Mouse (Mus musculus): ENCODE data around the gene Thbs3.

Thbs3 gene

DNA sequence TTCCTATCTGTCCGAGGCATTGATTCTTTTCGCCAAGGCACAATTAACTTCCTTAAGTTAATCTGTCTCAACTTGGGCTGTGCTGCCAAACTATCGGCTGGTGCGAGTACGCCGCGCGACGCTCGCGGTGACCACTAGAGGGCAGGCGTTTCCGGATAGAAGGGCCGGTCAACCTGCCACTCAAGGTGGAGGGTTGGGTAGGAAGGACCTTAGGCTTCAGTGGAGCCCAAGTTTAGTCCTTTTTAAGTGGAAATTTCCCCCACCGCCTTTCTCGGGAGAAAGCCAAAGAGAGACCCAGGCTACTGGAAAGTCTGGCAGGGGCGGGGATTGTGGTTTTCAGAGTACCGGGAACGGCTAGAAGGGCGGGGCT is 13.2 kb downstream of the Thbs3 start:
- peak; percentile 93 for DNase-seq

GRCm38 (mm10) chr3:89228836-89229235 is 13.9 kb downstream of the Thbs3 start, which contains the start of gene Muc1:
TSS of gene Muc1 (plus strand) at chr3:89229057.
- DNase-seq = peak; percentile 68

- no peak for DNase-seq
Measured at GRCm38 (mm10) chr3:89229276-89229675, 14.3 kb downstream of the Thbs3 start.

DNA sequence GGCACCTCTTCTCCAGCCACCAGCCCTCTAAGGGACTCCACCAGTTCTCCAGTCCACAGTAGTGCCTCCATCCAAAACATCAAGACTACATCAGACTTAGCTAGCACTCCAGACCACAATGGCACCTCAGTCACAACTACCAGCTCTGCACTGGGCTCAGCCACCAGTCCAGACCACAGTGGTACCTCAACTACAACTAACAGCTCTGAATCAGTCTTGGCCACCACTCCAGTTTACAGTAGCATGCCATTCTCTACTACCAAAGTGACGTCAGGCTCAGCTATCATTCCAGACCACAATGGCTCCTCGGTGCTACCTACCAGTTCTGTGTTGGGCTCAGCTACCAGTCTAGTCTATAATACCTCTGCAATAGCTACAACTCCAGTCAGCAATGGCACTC is 15.6 kb downstream of the Thbs3 start:
- no peak for DNase-seq

GRCm38 (mm10) chr3:89231345-89231744 is 16.4 kb downstream of the Thbs3 start:
- DNase-seq = no peak

DNA sequence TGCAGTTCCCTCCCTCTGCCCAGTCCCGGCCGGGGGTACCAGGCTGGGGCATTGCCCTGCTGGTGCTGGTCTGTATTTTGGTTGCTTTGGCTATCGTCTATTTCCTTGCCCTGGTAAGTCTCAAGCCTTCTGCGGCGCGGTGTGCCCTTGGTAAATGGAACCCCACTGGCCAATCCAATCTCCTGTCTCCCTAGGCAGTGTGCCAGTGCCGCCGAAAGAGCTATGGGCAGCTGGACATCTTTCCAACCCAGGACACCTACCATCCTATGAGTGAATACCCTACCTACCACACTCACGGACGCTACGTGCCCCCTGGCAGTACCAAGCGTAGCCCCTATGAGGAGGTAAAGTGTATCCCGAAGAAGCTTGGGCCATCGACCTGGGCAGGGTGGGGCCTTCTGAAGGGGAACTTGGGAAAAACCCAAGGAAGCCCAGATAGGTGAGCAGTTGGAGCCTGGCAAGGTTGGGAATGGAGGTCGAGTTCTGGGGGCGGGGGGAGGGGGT is 16.8 kb downstream of the Thbs3 start:
- DNase-seq = no peak

DNA sequence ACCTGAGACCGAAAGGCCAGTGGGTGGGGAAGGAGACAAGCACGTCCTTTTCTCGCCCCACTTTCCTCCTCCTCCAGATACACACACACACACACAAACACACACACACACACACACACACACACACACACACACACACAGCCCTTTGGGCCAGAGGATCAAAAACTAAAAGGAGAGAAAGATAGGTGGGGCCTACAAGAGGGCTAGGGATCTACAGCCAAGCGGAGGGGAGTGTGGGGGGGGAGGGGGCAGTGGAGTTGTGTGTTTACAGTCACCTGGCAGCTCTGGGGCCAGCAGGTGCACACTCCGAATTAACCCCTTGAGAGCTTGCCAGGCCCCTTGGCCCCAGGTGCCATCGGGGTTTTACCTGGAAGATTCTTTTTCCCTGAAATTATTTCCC is 17.6 kb downstream of the Thbs3 start:
- no peak for DNase-seq

- peak; percentile 52 for DNase-seq
Measured at GRCm38 (mm10) chr3:89233562-89234110, 18.7 kb downstream of the Thbs3 start.

DNA sequence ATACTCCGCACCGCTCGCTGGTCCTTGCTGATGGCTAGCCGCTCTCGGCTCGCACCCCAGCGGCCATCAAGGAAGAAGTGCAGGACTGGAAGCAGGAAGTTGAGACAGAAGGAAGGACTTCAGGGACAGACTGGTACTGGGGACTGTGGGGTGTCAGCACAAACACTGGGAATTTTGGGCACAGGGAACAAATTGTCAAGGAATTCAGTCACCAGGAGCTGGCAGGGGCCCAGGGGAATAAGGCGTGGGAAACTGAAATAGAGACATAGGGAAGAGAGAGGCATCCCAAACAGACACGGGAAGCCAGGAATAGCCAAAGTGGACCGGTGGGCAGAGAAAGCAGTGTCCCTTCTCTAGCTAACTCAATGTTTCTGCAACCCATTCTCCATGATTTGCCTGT is 21.5 kb downstream of the Thbs3 start:
- no peak for DNase-seq

- no peak for DNase-seq
Measured at GRCm38 (mm10) chr3:89237682-89238081, 22.7 kb downstream of the Thbs3 start.

DNA sequence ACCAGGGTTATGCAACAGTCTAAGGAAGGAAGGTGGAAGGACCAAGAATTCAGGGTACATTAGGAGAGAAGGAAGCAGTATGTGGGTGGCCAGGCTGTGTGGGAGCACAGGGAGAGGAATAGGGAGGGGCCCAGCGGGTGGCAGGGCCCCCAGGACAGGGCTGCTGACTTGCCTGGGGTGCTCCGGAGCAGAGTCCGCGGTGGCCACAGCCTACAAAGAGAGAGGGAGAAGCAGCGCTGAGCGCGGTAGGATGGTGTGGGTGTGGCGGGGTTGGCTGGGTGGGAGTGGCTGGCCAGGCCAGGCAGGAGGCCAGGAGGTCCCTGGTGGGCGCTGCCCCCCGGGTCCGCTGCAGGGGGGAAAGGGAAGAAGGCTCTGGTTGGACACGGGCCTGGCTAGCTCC is 23.5 kb downstream of the Thbs3 start:
- DNase-seq = no peak

- peak; percentile 71 for DNase-seq
Measured at GRCm38 (mm10) chr3:89242331-89242895, 27.4 kb downstream of the Thbs3 start.

GRCm38 (mm10) chr3:89243609-89244008 is 28.6 kb downstream of the Thbs3 start:
- peak; percentile 76 for DNase-seq

DNA sequence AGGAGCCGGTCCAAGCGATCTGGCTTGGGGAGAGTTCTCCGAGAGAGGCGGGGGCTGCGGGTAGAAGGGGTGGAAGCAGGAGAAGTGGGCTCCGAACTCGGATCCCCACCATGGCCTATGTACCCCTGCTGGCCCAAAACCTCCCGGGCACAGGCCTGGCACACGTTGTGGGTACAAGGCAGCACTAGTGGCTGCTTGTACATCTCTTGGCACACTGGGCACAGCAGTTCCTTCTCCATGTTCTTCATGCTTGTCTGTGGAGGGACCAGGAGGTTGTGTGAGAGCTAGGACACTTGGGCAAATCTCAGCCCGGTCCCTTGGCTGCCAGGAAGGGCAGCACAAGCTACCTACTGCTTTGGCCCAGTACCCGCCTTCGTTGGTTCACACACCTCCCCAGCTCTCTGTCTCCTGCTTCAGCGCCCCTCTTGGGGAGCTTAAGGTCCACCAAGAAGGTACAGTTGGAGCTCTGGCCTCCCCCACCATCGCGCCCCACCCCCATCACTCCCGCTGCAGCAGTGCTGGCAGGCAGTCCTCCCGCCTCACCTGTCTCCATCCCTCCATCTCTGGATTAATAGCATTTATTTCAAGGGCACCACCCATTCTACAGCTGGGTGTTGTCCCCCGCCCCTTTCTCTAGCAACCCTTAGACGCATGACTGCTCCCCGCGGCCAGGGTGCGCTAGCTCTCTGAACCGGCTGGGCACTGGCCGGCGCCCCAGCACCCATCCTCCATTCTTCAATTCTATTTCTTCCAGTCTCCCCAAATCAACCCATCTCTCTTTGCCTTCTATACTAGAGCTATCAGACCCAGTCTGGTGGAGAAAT is 29.4 kb downstream of the Thbs3 start:
- DNase-seq = peak; percentile 70

DNA sequence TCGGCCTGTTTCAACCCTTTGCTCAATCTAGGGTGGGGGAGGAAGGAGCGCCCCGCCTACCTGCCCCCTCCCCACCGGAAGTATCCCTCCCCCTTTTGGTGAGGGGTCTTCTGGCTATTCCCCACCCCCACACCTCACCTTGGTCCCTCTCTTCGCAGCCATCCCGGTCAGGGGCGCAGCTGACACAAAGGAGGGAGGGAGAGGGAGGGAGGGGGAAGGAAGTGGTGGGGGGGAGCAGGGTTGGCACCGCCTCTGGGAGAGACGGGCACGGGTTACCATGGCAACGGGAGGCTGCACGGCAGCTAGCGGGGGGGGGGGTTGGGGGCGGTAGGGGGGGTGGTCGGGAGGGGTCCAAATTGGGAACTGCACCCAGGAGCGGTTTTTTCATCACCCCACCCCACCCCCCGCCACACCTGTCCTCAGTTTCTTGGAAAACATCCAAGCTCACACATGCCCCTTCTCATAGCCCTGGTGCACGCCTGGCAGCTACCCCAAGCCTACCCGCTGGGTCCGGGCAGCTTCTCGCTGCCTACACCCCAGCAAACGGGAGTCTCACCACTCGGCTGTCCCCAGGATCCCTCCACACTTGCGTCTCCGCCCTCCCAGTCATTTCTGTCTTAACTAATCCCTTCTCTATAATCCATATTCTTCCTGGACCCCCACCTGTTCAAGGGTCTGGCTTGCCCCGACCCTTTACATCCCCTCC is 30.2 kb downstream of the Thbs3 start:
- DNase-seq = peak; percentile 46

- no peak for DNase-seq
Measured at GRCm38 (mm10) chr3:89245688-89246171, 30.8 kb downstream of the Thbs3 start, which contains the start of gene Krtcap2. TSS of gene Krtcap2 (plus strand) at chr3:89245966.

- peak; percentile 92 for DNase-seq
Measured at GRCm38 (mm10) chr3:89246261-89247100, 31.5 kb downstream of the Thbs3 start, which contains the start of gene Trim46. TSS of gene Trim46 (minus strand) at chr3:89246309.

GRCm38 (mm10) chr3:89247466-89247865 is 32.5 kb downstream of the Thbs3 start:
- DNase-seq = no peak

GRCm38 (mm10) chr3:89250435-89251040 is 35.6 kb downstream of the Thbs3 start:
- DNase-seq = peak; percentile 85

- peak; percentile 82 for DNase-seq
Measured at GRCm38 (mm10) chr3:89251365-89251895, 36.5 kb downstream of the Thbs3 start.

- no peak for DNase-seq
Measured at GRCm38 (mm10) chr3:89254994-89255393, 40.0 kb downstream of the Thbs3 start.
